Mouse (Mus musculus): Measurements from ENCODE around the gene AC161166.1.

DNA sequence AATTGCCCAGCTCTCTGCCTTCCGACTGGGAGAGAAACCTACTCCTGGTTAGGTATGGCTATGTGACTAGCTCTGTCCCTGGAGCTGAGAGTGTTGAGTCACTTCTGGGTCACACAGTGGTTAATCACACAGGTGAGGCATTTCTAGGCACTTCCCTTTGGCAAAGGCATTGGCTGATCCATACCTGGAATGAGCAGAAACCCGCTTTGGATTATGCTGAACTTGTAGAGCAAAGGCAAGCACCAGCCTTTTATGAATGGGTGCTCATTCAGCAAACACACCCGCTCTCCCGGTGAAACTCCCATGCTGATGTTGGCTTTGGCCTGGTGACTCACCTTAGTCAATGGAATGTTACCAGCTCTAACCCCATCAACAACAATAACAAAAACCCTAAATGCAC lies 27.4 kb upstream of the AC161166.1 start:
- no peak for TF ChIP-seq CTCF (IDR thresholded peaks at IDR 0.05)
- no peak for TF ChIP-seq EP300 (IDR thresholded peaks at IDR 0.05)

Measured in lung, postnatal 0 days (tissue).